Mouse (Mus musculus) R1 (cell line): Measurements from ENCODE around the gene Cep83.
A peak's percentile ranks its signal among the peaks of the same experiment; 100 is the strongest.

ENCODE experiments used
- DNase-seq: peaks from one replicate; pipeline ENCODE4 v3.0.0-alpha.2; 2018; ENCODE audit warnings: low read depth, low spot score

The Cep83 gene

DNA sequence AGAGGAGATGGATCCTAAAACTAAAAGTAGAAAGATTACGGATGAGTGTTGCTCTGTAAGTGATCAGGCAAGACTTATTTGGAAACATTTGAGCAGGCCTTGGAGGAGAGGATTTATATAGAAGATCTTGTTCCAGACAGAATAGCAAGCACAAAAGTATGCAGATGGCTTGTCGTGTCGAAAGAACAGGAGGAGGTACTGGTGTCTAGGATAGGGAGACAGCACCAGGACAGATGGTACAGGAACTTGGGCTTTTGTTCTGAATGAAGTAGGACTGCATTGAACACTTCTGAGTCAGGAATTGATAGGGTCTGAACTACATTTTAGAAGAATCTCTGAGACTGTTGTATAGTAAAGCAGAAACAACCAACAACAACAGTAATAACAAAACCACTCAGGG is 89.1 kb downstream of the Cep83 start:
- DNase-seq = no peak

DNA sequence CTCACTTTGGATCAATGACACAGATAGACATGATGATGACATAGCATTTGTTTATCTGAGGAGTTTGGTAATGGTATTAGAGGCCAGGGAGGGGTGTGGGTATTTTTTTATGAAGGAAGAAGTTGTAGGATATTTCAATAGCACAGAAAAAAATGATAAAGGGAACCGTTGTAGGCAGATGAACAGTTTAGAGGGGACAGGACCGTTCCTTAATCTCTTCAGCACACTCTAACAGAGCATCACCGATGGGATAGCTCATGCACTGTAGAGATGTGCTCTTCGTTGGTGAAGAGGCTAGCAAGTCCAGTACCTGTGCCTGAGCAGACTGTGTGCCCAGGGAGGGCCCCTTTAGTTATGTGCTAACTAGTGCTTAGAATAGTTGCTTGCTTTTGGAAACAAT is 90.9 kb downstream of the Cep83 start:
- no peak for DNase-seq

DNA sequence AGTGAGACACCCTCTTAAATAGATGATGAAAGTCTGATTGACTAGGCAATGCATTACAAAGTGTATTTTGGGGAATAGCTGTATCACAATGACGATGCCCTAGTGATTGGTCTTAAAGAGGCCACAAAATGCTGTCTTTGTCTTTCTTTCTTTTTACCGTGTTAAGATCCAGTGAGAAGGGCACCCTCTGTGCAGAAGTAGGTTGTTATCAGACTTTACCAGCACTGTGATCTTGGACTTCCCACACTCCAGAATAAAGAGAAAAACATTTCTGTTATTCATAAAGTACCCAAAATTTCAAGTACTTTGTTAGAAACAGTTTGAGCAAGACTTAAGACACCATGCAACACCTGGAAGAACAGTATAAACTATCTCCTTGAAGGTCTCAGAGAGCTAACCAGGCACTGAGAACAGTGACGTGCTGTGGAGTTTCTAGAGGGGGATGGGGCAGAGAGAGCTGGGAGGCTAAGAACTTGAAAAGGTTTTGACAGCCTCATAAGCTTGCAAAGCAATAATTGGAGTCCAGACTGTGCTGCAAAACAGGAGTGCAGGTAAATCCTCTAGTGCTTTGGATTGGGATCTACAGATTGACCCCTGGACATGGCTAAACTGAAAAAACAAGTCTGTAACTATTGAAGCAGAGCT is 92.3 kb downstream of the Cep83 start:
- DNase-seq = no peak

- DNase-seq = no peak
Observed at GRCm38 (mm10) chr10:94789205-94789604, 100.8 kb downstream of the Cep83 start.

DNA sequence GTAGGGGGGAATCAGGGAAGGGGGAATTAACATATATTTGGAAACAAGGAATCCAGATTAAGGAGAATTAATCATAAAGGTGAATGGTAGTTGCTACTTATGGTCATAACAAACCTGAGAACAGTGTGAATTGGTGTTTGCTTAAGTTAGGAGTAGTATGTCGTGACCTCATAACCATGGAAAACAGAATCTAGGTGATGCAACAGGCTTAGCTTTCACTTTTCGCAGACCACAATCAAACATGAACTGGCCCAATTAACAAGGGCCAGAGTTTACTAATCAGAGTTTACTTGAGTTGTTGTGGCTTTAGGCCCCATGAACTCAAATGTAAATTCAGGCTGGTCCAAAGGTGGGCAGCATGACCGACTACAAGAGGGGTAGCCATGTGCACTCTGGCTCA is 105.5 kb downstream of the Cep83 start:
- no peak for DNase-seq

DNA sequence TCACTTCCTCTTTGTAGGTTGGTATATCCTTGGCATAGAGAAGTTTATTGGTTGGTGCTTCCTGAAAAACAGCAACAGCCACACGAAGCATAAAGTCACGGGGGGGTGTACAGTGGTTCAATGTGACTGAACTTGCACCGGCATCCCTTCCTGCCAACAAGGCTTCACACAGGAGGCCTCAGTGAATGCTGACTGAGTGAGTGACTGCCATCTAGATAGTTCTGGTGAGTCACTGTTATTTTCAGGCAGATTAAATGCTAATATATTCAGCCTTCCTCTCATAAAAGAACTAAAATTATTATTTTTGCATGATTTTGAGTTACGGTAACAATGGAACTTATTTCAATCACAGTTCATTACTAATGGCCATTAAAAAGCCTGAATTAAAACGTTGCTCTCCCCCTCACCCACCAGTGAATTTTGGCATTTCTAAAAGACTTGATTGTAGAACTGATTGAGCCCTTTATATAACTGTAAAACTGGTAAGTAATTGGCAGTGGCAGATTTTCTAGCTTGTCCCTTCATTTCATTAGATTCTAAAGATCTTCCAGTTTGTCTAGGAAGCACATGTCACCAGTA is 106.3 kb downstream of the Cep83 start:
- DNase-seq = no peak

GRCm38 (mm10) chr10:94798128-94798527 is 109.7 kb downstream of the Cep83 start:
- no peak for DNase-seq

DNA sequence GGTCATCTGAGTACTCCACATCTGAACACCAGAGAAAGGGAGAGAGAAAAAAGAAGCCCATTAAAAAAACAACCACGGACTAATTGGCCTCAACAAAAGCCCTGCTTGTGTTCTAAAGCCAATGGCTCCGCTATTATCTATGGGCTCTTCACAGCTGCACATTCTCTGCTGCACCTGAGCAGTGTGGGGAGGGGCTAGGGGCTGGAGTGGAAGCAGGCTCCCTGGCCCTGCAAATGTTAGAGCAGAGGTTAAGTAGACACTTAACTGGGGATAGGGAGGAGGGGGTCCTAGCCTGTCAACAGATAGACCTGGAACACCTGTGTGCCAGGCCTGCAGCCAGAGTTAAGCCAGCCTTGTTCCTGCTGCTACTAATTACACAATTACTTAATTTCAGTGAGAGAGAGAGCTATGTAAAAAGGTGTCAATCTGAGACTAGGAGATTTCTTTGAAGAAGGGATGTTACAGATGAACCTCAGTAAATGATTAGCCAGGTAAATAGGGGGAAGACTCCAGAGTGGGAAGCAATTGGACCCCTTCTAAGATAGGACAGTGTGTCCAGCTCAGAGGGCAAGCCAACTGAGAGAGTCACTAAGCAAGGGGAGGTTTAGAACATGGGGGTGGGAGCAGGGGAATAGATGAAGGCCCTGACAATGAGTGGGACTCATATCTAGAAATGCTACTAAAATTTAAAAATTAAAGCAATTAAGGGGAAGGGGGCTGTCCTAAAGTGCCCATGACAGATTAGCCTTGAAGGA is 111.2 kb downstream of the Cep83 start:
- peak; percentile 27 for DNase-seq

DNA sequence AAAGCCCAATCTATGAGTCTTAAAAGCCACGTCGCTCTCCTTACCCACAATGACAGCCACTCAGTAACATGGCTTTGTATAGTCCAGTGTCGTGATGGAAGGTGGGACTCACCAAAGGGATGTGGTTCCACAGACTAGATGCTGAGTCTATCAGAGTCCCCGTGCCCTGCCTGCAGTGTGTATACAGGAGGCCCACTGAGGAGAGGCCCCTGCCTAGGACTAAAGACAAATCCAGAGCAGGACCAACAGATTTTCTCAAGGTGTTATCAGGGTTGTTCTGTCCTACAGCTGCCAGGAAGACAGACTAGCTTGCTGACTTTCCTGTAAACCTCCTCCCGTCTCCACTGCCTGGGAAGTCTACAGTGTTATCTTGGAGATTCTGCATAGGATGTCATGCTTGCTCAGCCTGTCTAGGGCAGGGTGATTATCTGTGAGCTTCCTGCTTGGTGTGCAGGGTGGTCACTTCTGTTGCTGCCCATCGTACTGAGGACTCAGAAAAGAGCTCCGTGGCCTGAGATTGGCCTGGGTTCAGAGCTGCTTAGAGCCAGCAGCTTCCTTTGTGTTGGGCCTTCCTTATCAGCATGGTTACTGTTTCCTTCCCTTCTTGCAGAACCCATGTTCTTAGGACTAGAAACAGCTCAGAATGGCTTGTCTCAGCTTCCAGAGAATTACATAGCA is 112.4 kb downstream of the Cep83 start:
- no peak for DNase-seq

DNA sequence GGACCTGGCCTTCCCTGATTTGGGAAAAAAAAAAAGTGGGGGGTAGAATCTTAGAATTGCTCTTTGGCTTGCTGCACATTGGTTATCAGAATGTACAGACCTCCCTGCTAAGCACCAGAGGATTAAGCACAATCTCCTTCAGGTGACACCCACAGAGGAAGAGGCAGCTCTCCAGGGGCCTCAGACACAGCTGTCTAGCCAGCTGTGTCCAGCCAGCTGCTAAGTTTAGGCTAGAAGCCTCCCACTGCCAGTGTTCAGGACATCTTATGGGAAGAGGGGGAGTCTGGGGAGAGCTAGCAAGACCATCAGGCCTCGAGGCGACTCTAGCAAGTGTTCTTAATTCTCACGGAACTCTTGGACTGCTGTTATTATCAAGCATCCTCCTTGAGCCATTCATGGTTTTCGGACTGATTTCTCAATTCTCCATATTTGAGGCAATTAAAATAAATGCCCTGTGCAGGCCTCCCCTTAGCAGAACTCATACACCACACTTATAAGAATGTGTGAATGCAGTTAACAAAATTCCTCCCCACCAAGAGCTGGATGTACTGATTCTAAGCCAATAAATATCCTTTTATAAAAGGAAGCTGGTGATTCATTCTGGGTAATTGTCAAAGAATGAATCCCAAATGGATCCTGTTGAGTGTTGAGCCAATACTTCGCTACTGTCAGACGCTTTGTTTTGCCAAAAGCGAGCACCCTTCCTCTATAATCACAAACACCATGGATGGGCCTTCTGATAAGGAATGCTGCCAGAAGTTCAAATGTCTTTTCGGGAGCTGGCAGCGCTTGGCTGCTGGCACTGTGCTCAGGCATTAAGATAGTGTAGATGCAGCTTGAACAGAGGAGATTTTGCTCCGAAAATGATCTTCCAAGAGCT is 115.8 kb downstream of the Cep83 start:
- no peak for DNase-seq

- no peak for DNase-seq
Observed at GRCm38 (mm10) chr10:94804909-94805220, 116.4 kb downstream of the Cep83 start.

GRCm38 (mm10) chr10:94807323-94807722 is 118.9 kb downstream of the Cep83 start:
- DNase-seq = no peak

DNA sequence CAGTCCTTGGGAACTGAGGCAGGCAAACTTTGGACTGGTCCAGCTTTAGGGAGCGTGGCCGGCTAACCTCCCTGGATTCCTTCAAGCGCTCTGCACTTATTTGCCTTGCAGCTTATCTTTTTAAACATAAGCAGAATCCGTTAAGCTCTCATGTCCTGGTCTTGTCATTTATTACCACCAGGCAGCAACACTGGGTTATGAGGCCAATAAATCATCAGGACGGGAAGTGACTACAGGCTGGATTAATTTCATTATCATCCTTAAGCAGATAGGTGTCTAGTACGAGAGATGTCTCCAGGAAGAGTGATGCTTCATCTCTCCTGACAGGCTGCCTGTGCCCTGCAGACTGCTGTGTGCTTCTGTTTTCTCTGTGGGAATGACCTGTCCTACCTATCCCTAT is 119.8 kb downstream of the Cep83 start:
- no peak for DNase-seq

- no peak for DNase-seq
Observed at GRCm38 (mm10) chr10:94809946-94810472, 121.6 kb downstream of the Cep83 start.

GRCm38 (mm10) chr10:94811907-94812851 is 123.7 kb downstream of the Cep83 start:
- DNase-seq = no peak

DNA sequence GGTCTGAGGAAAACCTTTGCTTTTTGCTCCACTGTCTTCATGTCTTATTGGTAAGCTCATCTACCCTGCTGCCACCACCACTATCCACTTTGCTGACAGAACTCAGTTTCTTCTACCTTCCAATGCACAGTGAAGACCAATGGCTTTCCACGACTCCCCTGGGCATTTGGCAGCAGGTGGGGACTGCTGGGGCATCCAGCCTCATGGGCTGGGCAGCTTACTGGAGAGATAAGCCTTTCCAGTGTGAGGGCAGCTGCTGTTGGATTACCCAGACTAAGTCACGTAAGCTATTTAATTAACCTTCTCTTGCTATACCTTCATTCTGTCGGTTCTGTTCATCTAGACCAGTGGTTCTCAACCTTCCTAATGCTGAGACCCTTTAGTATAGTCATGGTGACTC is 129.7 kb downstream of the Cep83 start:
- DNase-seq = no peak

- peak; percentile 72 for DNase-seq
Observed at GRCm38 (mm10) chr10:94818781-94819665, 130.6 kb downstream of the Cep83 start.

- no peak for DNase-seq
Observed at GRCm38 (mm10) chr10:94823971-94824760, 135.7 kb downstream of the Cep83 start.
